Mouse (Mus musculus) T-cell, adult 2 months (primary cell): Measurements from ENCODE around the gene Pde12.
A peak's percentile ranks its signal among the peaks of the same experiment; 100 is the strongest.

ENCODE experiments used
- DNase-seq: peaks from one replicate; pipeline ENCODE4 v3.0.0; 2022; ENCODE audit warnings: low spot score

Pde12 gene

GRCm38 (mm10) chr14:26643006-26643624, 26.6 kb downstream of the Pde12 start:
- no peak for DNase-seq

GRCm38 (mm10) chr14:26639961-26640360, 29.7 kb downstream of the Pde12 start:
- peak; percentile 25 for DNase-seq

GRCm38 (mm10) chr14:26639251-26639650, 30.4 kb downstream of the Pde12 start:
- peak; percentile 39 for DNase-seq

- DNase-seq = peak; percentile 59
Measured at GRCm38 (mm10) chr14:26638708-26639084, 31.0 kb downstream of the Pde12 start.

GRCm38 (mm10) chr14:26637851-26638707, 31.6 kb downstream of the Pde12 start, which contains the start of gene Arf4:
TSS of gene Arf4 (plus strand) at chr14:26638074.
- DNase-seq = peak; percentile 99

- DNase-seq = no peak
Measured at GRCm38 (mm10) chr14:26637025-26637850, 32.4 kb downstream of the Pde12 start.

- DNase-seq = no peak
Measured at GRCm38 (mm10) chr14:26626605-26627140, 43.0 kb downstream of the Pde12 start.

- DNase-seq = no peak
Measured at GRCm38 (mm10) chr14:26625301-26625700, 44.4 kb downstream of the Pde12 start.

- DNase-seq = no peak
Measured at GRCm38 (mm10) chr14:26610689-26611088, 59.0 kb downstream of the Pde12 start.
